Mouse (Mus musculus) heart, adult 2 months (tissue): ENCODE data around the gene Ccng2. TPM values are rescaled to one million over a fixed set of nuclear protein-coding genes. Genes with fewer than 3 reads are reported as not detected.

Source experiments
- DNase-seq, 2 experiments: peaks; one replicate each; pipeline ENCODE4 v3.0.0; 2021
- H3K27ac ChIP-seq: fragments of 200-600 bp; 2 replicates; pipeline ENCODE4 v1.8.1; 2022
- H3K27me3 ChIP-seq: fragments of 200-500 bp; 2 replicates; pipeline ENCODE4 v1.6.1; 2012; ENCODE audit warnings: mild to moderate bottlenecking, low read length, inconsistent platforms, mixed read lengths; ENCODE audit not compliant: control insufficient read depth, insufficient read depth
- H3K36me3 ChIP-seq: fragments of 200-500 bp; 2 replicates; pipeline ENCODE4 v1.6.1; 2012; ENCODE audit warnings: low read length, inconsistent platforms; ENCODE audit not compliant: control insufficient read depth, insufficient read depth
- H3K4me1 ChIP-seq: fragments of 200-500 bp; 2 replicates; pipeline ENCODE4 v1.6.1; 2011; ENCODE audit warnings: low read length; ENCODE audit not compliant: control insufficient read depth, insufficient read depth
- H3K4me3 ChIP-seq: fragments of 200-600 bp; 2 replicates; pipeline ENCODE4 v1.8.1; 2022
- H3K79me2 ChIP-seq: fragments of 200-500 bp; replicated peaks from 2 replicates; pipeline ENCODE4 v1.6.1; 2012; ENCODE audit warnings: mild to moderate bottlenecking, inconsistent platforms, low read length, moderate library complexity, mixed read lengths; ENCODE audit not compliant: control insufficient read depth, insufficient read depth
- H3K9ac ChIP-seq: fragments of 200-500 bp; 2 replicates; pipeline ENCODE4 v1.6.1; 2012; ENCODE audit warnings: low read depth, mild to moderate bottlenecking, control low read depth, inconsistent platforms, low read length, mixed read lengths
- CTCF ChIP-seq: fragments of 200-600 bp; IDR thresholded peaks from 2 replicates; pipeline ENCODE4 v1.8.1; 2022; ENCODE audit warnings: antibody characterized with exemption, mild to moderate bottlenecking, moderate library complexity
- EP300 ChIP-seq: fragments of 200-500 bp; IDR thresholded peaks from 2 replicates; pipeline ENCODE4 v1.6.1; 2011; ENCODE audit warnings: low read depth, low read length, control low read depth; ENCODE audit not compliant: insufficient read depth
- POLR2A ChIP-seq: fragments of 200-500 bp; IDR thresholded peaks from 2 replicates; pipeline ENCODE4 v1.6.1; 2011; ENCODE audit warnings: mild to moderate bottlenecking, low read depth, low read length, control low read depth; ENCODE audit not compliant: insufficient read depth
- WGBS: fragments of 180-500 bp; shearing (Covaris S2); methylation state at CpG from one replicate; pipeline ENCODE4 v1.1.7; 2018; 5-methylcytosine and 5-hydroxymethylcytosine counted together
- intact Hi-C: fragments of 180-260 bp; cut with DNase I; formaldehyde crosslinking; loops from one replicate; pipeline ENCODE4 v1.15.1; 2025
- polyA plus RNA-seq: library from polyadenylated mRNA; depleted of rRNA; stranded (reverse); fragments of >200 nt; gene quantifications from 2 replicates; pipeline ENCODE4 v1.2.3, GENCODE M21; 2012
- total RNA-seq, 2 experiments: library from RNA; stranded (reverse); gene quantifications; 2 replicates each; pipeline ENCODE4 v1.2.3; 2021

The Ccng2 gene
- total and polyA plus RNA-seq, 3 experiments, result 7.2 to 13.5 (median 12.3) TPM

DNA sequence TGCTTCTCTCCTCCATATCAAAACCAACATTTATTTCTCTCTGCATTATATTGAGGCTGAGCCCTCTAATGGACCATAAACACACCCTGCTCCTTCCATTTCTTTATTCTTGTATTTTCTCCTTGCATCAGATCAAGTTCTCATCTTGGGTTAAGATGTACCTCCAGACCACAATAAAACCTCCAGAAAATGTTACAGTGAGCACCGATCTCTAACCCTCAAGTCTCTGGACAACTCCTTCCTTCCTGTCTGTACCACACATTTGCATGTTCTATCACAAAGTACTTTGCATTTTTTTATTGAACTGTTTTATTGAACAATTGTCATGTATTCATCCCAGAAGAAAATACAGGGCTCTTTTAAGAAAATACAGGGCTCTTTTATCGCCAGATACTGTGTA lies 37.5 kb upstream of the Ccng2 start:
- Histone ChIP-seq H3K9ac (no peak overlapping the region), H3K27ac (no peak overlapping the region), H3K4me3 (no peak overlapping the region), H3K4me1 (no peaks in the 10 kb centered on the region), H3K36me3 (no peaks in the 10 kb centered on the region), H3K79me2 (no peaks in the 10 kb centered on the region), H3K27me3 (peaks cover 2% of the 10 kb centered on the region; the same call in 1 of the 2 replicates)
- no peak for DNase-seq
- TF ChIP-seq POLR2A (no peak), EP300 (no peak), CTCF (no peak)
- intact Hi-C loops, result no loop called here
- 63% methylated on average over 2 of the region's 2 CpGs for WGBS

DNA sequence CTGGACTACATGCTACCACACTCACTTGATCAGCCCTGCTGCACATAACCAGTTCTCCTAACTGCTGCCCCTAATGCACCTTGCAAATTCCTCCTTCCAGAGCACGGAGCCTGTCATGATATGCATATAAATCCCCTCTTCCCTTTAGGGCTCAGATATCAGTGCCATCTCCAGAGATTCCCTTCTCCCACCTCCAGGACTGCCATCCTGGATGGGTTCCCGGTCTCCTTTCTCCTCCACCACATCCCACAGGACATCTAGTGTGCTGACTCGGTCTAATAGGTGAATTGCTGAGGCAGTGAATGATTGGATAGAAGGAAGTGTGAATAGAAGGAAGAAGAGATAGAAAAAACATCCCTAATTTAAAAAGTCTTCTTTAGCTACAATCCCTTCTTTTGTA lies 35.3 kb upstream of the Ccng2 start:
- H3K27ac ChIP-seq, result no peak overlapping the region
- intact Hi-C loops, result no loop called here
- no peak for DNase-seq
- no peaks in the 10 kb centered on the region for H3K4me1 ChIP-seq
- H3K27me3 ChIP-seq, result no peaks in the 10 kb centered on the region
- TF ChIP-seq POLR2A, result no peak
- no peak for TF ChIP-seq EP300
- TF ChIP-seq CTCF, result no peak
- H3K9ac ChIP-seq, result no peak overlapping the region
- no peaks in the 10 kb centered on the region for H3K36me3 ChIP-seq
- H3K79me2 ChIP-seq, result no peaks in the 10 kb centered on the region
- WGBS, result 56% methylated on average over 3 of the region's 3 CpGs
- H3K4me3 ChIP-seq, result no peak overlapping the region

DNA sequence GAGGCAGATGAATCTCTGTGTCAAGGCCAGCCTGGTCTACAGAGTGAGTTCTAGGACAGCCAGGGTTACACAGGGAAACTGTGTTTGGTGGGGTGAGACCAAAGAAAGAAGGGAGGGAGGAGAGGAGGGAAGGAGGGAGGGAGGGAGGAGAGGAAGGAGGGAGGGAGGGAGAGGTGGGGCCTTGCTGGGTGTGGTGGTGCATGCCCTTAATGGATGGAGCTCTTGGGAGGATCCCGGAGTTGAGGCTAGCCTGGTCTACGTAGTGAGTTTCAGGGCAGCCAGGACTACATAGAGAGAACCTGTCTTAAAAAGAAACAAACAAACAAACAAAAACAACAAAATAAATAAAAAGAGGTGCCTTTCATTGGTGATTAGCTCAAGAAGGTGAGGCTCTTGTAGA lies 34.2 kb upstream of the Ccng2 start:
- intact Hi-C loops, result no loop called here
- Histone ChIP-seq H3K4me1 (no peaks in the 10 kb centered on the region), H3K27ac (no peak overlapping the region), H3K27me3 (no peaks in the 10 kb centered on the region), H3K4me3 (no peak overlapping the region), H3K9ac (no peak overlapping the region), H3K79me2 (no peaks in the 10 kb centered on the region), H3K36me3 (no peaks in the 10 kb centered on the region)
- DNase-seq, result no peak
- WGBS, result 88% methylated on average over 2 of the region's 2 CpGs
- no peak for TF ChIP-seq EP300
- TF ChIP-seq POLR2A, result no peak
- no peak for TF ChIP-seq CTCF

DNA sequence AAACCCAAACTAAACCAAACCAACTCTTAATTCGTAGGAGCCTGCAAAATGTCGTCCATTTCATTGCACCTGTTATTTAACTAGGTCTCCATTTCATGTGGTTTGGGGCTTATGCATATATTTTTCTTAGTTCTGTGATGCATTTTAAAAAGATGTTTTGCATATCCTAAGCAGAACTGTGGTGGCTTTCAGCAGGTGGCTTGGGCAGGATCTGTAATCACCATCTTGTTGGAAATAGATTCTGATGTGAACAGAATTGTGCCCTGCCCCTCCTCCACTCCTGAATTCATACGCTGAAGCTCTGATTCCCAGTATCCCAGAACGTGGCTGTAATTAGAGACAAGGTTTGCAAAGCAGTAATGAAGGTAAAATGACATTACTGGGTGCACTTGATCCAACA lies 32.9 kb upstream of the Ccng2 start:
- intact Hi-C loops, result no loop called here

DNA sequence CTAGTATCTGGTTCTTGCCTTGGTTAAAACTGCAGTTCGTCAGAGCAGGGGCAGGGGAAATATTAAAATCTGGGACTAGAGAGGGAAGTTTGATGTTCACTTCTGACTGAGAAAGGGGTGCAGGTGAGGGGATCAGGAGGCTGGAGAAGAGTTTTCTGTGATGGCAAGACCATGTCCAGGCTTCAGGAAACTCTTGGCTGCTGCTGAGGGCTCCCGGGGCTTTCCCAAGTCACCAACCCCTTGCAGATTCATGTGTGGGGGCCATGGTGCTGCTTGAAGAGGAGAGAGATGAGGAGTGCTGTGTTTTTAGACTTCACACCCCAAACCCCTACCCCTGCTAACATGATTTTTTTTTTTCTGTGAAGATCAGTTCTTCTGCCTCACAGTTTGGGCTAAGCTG lies 32.5 kb upstream of the Ccng2 start:
- intact Hi-C loops, result no loop called here
- WGBS, result 76% methylated on average over 2 of the region's 2 CpGs
- H3K27me3 ChIP-seq, result no peaks in the 10 kb centered on the region
- no peaks in the 10 kb centered on the region for H3K79me2 ChIP-seq
- no peak for TF ChIP-seq EP300
- TF ChIP-seq POLR2A, result no peak
- no peak for TF ChIP-seq CTCF
- no peak overlapping the region for H3K9ac ChIP-seq
- H3K36me3 ChIP-seq, result no peaks in the 10 kb centered on the region
- H3K4me3 ChIP-seq, result no peak overlapping the region
- no peaks in the 10 kb centered on the region for H3K4me1 ChIP-seq
- no peak for DNase-seq
- H3K27ac ChIP-seq, result no peak overlapping the region

More for the DNA sequence above, 32.9 kb upstream of the Ccng2 start:
- WGBS, result 66% methylated on average over 4 of the region's 4 CpGs
- Histone ChIP-seq H3K9ac (no peak overlapping the region), H3K27ac (no peak overlapping the region), H3K36me3 (no peaks in the 10 kb centered on the region), H3K4me3 (no peak overlapping the region), H3K4me1 (no peaks in the 10 kb centered on the region), H3K27me3 (no peaks in the 10 kb centered on the region), H3K79me2 (no peaks in the 10 kb centered on the region)
- TF ChIP-seq CTCF (no peak), POLR2A (no peak)
- no peak for DNase-seq

DNA sequence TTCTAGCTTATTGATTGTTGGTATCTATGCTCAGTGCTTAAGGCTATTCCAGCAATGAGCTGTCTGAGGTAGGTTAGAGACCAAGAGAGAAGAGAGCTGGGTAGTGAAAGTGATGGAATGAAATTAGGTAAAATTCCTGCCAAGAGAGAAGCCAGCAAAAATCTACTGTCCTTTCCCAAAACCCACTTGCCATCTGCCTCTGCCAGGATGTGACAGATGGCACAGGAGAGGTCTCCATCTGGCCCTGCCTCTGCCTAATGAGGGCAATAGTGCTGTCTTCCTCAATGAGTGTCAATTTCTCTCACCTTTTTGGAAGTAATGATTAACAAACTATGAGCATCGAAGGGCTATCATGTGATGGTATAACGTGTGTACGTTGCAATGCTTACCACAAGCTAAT lies 31.2 kb upstream of the Ccng2 start:
- intact Hi-C loops, result no loop called here

More for the DNA sequence above, 31.2 kb upstream of the Ccng2 start:
- Histone ChIP-seq H3K4me1 (no peaks in the 10 kb centered on the region; the same call in 1 of the 2 replicates), H3K9ac (no peak overlapping the region), H3K27ac (no peak overlapping the region), H3K27me3 (no peaks in the 10 kb centered on the region), H3K79me2 (no peaks in the 10 kb centered on the region), H3K36me3 (no peaks in the 10 kb centered on the region), H3K4me3 (no peak overlapping the region)
- WGBS, result 93% methylated on average over 3 of the region's 3 CpGs
- no peak for TF ChIP-seq EP300
- no peak for TF ChIP-seq POLR2A
- no peak for TF ChIP-seq CTCF
- no peak for DNase-seq
